Mouse (Mus musculus): ENCODE measurements around the gene Adgra1.

DNA sequence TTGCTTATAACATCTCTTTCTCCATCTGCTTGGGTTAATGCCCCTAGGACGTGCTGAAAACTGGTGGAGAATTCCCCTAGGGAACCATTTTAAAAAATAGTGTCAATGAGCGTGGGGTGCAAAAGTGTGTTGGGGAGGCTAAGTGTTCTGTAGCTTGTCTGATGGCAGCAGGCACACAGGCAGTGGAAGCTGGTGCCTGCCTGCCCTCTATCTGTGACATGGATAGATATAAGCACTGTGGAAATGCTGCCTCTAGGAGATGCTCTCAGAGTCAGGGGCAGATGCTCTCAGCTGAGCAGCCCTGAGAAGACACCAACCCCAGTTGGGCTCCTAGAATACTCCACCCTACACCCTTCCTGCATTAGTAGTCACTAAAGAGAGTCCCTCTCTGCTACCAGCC lies 11.1 kb downstream of the Adgra1 start:
- no peak for TF ChIP-seq CTCF (IDR thresholded peaks at IDR 0.05; ENCODE audit: extremely low read depth, insufficient read depth, insufficient read length, insufficient replicate concordance)
- TF ChIP-seq POLR2A (IDR thresholded peaks at IDR 0.05; ENCODE audit: low read depth, low read length): no peak
